Mouse (Mus musculus): ENCODE measurements around the gene Atcay.
A peak's percentile ranks its signal among the peaks of the same experiment; 100 is the strongest.
"Not testable (repeated sequence)": the region's sequence is repeated elsewhere in the genome, so short reads cannot be mapped to it uniquely, and the experiment has no call there.

Atcay gene

DNA sequence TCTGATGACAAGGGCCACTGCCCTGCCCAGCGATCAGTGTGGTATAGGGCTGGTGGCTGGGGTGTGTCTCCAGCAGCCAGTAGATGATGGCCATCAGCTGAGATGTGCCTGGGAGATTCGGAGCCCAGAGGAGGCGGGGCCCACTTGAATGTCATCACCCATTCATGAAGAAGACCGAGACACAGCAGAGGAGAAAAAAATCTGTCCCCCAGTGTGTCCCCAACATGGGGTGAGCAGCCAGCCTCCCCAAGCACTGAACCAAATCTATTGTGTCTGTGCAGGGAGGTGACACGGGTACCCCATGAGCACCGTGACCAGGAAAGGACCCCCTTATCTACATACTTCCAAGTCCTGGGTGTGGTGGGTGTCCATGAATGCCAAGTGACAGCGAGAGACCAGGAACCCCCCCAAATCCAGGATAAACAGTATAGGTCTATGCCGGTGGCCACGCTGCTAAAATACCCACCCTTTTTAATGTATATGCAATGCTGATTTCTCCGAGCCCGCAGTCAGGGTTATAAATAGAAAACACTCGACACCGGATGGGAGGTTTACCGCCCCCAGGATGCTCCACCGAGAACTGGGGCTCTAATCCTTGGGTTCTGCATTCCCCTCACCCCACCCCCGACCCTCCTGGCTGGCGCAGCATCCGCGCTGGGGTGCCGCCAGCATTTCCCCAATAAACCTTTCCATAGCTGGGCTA is 747 bp downstream of the Atcay start:
- H3K27me3 ChIP-seq (ENCODE audit: control insufficient read depth, insufficient read depth, low read length, poor library complexity, severe bottlenecking): no peaks in the 10 kb centered on the region
- H3K36me3 ChIP-seq (ENCODE audit: control insufficient read depth, insufficient read depth, low read length, poor library complexity, severe bottlenecking): no peaks in the 10 kb centered on the region
- DNase-seq (ENCODE audit: low read depth, low spot score): no peak

GRCm38 (mm10) chr10:81223731-81224130 is 6.9 kb downstream of the Atcay start:
- DNase-seq (ENCODE audit: low read depth, low spot score); H3K27me3 ChIP-seq (ENCODE audit: control insufficient read depth, insufficient read depth, low read length, poor library complexity, severe bottlenecking); H3K36me3 ChIP-seq (ENCODE audit: control insufficient read depth, insufficient read depth, low read length, poor library complexity, severe bottlenecking): not testable (repeated sequence)

DNA sequence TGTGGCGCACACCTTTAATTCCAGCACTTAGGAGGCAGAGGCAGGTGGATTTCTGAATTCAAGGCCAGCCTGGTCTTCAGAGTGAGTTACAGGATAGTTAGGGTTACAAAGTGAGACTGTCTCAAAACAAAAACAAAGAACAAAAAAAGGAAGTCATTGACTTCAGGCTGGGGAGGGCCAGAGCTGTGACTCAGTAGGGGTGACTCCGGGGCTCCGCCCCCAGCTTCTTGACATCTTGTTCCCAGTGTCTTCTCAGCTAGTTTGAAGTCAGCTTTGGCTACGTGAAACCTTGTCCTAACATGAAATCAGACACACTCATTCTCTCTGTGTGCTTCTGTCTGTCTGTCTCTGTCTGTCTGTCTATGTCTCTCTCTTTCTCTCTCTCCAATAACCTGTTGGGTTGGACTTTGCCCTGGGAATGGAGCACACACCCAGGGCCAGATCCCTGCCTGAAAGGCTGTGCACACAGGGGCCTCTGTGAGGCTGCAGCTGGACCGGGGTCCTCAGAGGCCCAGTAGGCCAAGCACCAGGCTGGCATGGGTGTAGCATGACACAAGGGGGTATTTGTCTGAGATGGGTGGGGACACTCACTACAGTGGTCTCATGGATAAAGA is 9.1 kb downstream of the Atcay start:
- Histone ChIP-seq H3K36me3 (ENCODE audit: control insufficient read depth, insufficient read depth, low read length, poor library complexity, severe bottlenecking) (no peaks in the 10 kb centered on the region), H3K27me3 (ENCODE audit: control insufficient read depth, insufficient read depth, low read length, poor library complexity, severe bottlenecking) (no peaks in the 10 kb centered on the region)
- DNase-seq (ENCODE audit: low read depth, low spot score): peak; percentile 60

- DNase-seq (ENCODE audit: low read depth, low spot score): peak; percentile 89
- Histone ChIP-seq H3K36me3 (ENCODE audit: control insufficient read depth, insufficient read depth, low read length, poor library complexity, severe bottlenecking) (no peaks in the 10 kb centered on the region), H3K27me3 (ENCODE audit: control insufficient read depth, insufficient read depth, low read length, poor library complexity, severe bottlenecking) (no peaks in the 10 kb centered on the region)
Observed at GRCm38 (mm10) chr10:81217964-81218363, 12.7 kb downstream of the Atcay start.

- H3K36me3 ChIP-seq (ENCODE audit: control insufficient read depth, insufficient read depth, low read length, poor library complexity, severe bottlenecking); H3K27me3 ChIP-seq (ENCODE audit: control insufficient read depth, insufficient read depth, low read length, poor library complexity, severe bottlenecking): not testable (repeated sequence)
- peak; percentile 68 for DNase-seq (ENCODE audit: low read depth, low spot score)
Observed at GRCm38 (mm10) chr10:81217267-81217666, 13.4 kb downstream of the Atcay start.

- Histone ChIP-seq H3K27me3 (ENCODE audit: control insufficient read depth, insufficient read depth, low read length, poor library complexity, severe bottlenecking) (no peaks in the 10 kb centered on the region), H3K36me3 (ENCODE audit: control insufficient read depth, insufficient read depth, low read length, poor library complexity, severe bottlenecking) (no peaks in the 10 kb centered on the region)
- DNase-seq (ENCODE audit: low read depth, low spot score): no peak
Observed at GRCm38 (mm10) chr10:81216810-81217209, 13.8 kb downstream of the Atcay start.

DNA sequence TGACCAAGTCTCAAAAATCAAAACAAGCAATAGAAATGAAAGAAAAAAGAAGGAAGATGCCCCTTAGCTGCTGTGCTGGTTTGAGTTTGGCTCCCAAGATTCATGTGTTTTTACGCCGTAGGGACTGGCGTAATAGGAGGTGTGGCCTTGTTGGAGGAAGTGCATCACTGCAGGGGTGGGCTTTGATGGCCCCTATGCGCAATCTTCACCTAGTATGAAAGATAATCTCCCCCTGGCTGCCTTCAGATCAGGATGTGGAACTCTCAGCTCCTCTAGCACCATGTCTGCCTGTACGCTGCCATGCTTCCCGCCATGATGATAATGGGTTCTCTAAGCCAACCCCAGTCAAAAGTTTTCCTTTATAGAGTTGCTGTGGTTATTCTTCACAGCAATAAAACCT is 14.4 kb downstream of the Atcay start:
- no peak for DNase-seq (ENCODE audit: low read depth, low spot score)
- H3K36me3 ChIP-seq (ENCODE audit: control insufficient read depth, insufficient read depth, low read length, poor library complexity, severe bottlenecking): no peaks in the 10 kb centered on the region
- no peaks in the 10 kb centered on the region for H3K27me3 ChIP-seq (ENCODE audit: control insufficient read depth, insufficient read depth, low read length, poor library complexity, severe bottlenecking)

- no peak for DNase-seq (ENCODE audit: low read depth, low spot score)
- Histone ChIP-seq H3K36me3 (ENCODE audit: control insufficient read depth, insufficient read depth, low read length, poor library complexity, severe bottlenecking) (no peaks in the 10 kb centered on the region), H3K27me3 (ENCODE audit: control insufficient read depth, insufficient read depth, low read length, poor library complexity, severe bottlenecking) (no peaks in the 10 kb centered on the region)
Observed at GRCm38 (mm10) chr10:81210154-81210553, 20.5 kb downstream of the Atcay start.

GRCm38 (mm10) chr10:81204137-81204536 is 26.5 kb downstream of the Atcay start:
- DNase-seq (ENCODE audit: low read depth, low spot score): no peak
- H3K36me3 ChIP-seq (ENCODE audit: control insufficient read depth, insufficient read depth, low read length, poor library complexity, severe bottlenecking): no peaks in the 10 kb centered on the region
- H3K27me3 ChIP-seq (ENCODE audit: control insufficient read depth, insufficient read depth, low read length, poor library complexity, severe bottlenecking): no peaks in the 10 kb centered on the region

DNA sequence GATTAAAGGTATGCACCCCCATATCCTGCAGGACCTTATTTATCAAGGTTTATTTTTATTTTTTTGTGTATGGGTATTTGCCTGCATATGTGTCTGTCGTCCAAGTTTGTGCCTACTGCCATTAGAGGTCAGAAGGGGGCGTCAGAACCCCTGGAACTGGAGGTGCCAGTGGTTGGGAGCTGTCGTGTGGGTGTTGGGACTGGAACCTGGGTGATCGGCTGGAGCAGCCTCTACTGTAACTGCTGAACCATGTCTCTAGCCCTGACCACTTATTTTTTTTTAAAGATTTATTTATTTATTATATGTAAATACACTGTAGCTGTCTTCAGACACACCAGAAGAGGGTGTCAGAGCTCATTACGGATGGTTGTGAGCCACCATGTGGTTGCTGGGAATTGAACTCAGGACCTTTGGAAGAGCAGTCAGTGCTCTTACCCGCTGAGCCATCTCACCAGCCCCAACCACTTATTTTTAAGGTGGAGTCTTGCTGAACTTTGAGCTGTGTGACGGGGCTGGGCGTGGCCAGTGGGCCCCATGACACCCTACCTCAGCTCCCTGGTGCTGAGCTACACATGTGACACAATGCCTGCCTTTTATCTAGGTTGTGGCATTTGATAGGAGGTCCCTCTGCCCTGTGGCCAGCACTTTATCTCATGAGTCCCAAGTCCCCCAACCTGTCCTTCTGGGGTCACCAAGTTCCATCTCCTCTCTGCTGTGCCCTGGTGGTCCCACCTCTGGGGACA is 27.5 kb downstream of the Atcay start:
- no peak for DNase-seq (ENCODE audit: low read depth, low spot score)
- H3K36me3 ChIP-seq (ENCODE audit: control insufficient read depth, insufficient read depth, low read length, poor library complexity, severe bottlenecking): no peaks in the 10 kb centered on the region
- no peaks in the 10 kb centered on the region for H3K27me3 ChIP-seq (ENCODE audit: control insufficient read depth, insufficient read depth, low read length, poor library complexity, severe bottlenecking)

DNA sequence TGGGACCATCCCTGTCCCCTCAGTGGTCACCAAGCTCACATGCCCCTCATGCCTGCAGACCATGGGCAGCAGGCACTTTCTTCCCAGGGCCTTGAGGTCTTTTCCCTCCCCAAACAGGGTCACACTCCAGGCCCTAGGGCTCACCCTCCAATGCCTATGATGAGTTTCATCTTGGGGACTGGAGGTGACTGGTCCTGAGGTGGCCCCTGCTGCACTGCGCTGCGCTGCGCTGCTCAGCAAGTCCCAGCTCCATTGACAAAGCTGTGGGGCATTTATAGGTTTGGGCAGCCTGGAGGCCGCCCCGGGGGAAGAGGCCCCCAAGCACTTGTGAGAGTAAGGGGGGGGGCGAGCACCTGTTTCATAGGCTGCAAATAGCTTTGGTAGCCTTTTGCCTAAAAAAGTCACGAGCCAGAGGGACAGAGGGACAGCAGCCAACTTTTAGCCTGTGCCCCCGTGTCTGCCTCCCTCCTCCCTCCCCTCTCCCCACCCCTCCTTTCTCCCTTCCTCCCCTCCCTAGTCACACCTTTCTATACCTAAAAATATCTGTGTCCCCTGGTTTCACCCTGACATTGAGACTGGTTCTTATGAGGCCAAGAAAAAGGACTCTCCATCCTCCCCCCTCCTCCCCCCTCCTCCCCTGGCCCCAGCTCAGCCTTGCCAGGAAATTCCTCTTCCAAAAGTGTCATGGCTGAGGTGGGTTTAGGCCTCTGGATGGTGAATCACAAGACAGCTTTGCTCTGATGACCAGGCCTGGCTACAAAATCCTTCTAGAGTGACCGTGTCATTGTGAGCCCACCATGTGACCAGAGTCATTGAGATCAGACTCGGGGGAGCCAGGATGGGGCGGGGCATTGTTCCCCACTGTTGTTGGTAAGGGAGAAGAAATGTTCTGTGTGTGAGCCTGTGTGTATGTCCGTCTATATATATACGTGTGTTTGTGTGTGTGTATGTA is 28.6 kb downstream of the Atcay start, which contains the start of gene Nmrk2:
TSS of gene Nmrk2 (minus strand) at position 245 of the 952 bp plus-strand sequence.
- H3K36me3 ChIP-seq (ENCODE audit: control insufficient read depth, insufficient read depth, low read length, poor library complexity, severe bottlenecking): no peaks in the 10 kb centered on the region
- no peak for DNase-seq (ENCODE audit: low read depth, low spot score)
- H3K27me3 ChIP-seq (ENCODE audit: control insufficient read depth, insufficient read depth, low read length, poor library complexity, severe bottlenecking): no peaks in the 10 kb centered on the region

DNA sequence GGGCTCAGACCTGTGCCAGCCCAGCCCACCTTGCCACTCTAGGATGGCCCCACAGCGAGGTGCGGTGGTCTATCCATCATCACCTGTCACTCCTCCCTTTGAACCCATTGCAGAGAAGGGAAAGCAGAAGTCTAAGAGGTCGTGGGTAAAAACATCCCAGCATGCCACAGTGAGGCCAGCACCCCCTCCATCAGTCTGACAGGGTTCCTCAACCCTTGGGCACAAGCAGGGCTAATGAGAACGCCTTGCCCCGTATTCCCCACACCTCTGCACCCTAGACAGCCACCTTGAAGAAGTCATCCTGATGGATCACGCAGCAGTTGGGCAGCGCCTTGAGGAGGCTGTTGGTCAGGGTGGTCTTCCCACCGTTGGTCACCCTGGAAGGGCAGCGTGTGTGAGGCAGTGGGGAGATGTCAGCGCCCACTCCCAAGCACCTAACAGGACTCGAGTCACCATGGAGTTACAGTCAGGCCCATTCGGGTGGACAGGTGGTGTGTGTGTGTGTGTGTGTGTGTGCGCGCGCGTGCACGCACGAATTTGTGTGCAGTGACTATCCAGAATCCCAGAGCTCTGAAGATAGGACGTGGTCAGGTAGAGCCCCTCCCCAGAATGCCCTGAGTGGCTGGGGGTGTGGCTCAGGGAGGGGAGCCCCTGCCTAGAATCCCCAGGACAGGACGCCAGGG is 29.9 kb downstream of the Atcay start:
- DNase-seq (ENCODE audit: low read depth, low spot score): no peak
- Histone ChIP-seq H3K36me3 (ENCODE audit: control insufficient read depth, insufficient read depth, low read length, poor library complexity, severe bottlenecking) (no peaks in the 10 kb centered on the region), H3K27me3 (ENCODE audit: control insufficient read depth, insufficient read depth, low read length, poor library complexity, severe bottlenecking) (no peaks in the 10 kb centered on the region)

GRCm38 (mm10) chr10:81200141-81200540 is 30.5 kb downstream of the Atcay start:
- Histone ChIP-seq H3K27me3 (ENCODE audit: control insufficient read depth, insufficient read depth, low read length, poor library complexity, severe bottlenecking) (no peaks in the 10 kb centered on the region), H3K36me3 (ENCODE audit: control insufficient read depth, insufficient read depth, low read length, poor library complexity, severe bottlenecking) (no peaks in the 10 kb centered on the region)
- no peak for DNase-seq (ENCODE audit: low read depth, low spot score)

DNA sequence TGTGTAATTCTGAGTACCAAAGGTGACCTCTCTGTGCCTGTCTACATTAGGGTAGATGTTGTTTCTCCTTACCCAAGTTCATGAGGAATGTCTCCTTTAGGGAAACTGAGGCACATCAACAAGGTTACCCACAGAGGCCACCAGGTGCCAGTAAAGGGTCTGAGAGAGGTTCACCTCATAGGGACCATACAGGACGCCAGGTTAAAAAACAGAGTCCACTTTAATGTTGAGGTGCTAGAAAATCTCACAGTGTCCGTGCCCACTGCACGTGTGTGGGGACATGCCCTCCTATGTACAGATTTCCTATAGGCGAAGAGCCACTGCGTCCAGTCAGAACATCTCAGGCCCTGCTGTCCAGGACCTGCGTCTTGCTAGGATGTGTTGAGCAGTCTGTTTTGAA is 31.6 kb downstream of the Atcay start:
- Histone ChIP-seq H3K27me3 (ENCODE audit: control insufficient read depth, insufficient read depth, low read length, poor library complexity, severe bottlenecking) (no peaks in the 10 kb centered on the region), H3K36me3 (ENCODE audit: control insufficient read depth, insufficient read depth, low read length, poor library complexity, severe bottlenecking) (no peaks in the 10 kb centered on the region)
- no peak for DNase-seq (ENCODE audit: low read depth, low spot score)
